Mouse (Mus musculus): ENCODE data around the gene Ccl6.

DNA sequence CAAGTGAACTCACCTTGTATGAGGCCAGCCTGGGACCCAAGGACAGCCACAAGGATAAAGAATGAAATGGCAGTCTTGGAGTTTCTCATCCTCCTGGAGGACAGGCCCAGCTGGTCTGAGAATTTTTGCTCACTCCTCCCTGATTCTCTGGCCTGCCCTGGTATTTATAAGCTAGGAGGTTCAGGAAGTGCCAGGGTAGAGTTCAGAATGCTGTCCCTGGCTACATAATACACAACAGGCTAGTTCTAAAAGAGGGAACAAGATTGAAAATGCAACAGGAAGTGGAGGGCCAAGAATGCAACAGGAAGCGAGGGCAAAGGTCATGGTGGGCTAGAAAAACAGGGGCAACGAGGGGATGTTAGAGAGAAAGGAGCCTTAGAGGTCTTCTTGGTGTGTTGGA, at the start of gene Ccl6:
- TF ChIP-seq POLR2A (IDR thresholded peaks at IDR 0.05; ENCODE audit: extremely low read depth, insufficient read depth, low read length) (no peak), CTCF (IDR thresholded peaks at IDR 0.05; ENCODE audit: low read depth, low read length) (no peak)
